Mouse (Mus musculus) spleen, adult 2 months (tissue): ENCODE data around the gene Gjb1. TPM values are rescaled to one million over a fixed set of nuclear protein-coding genes. Genes with fewer than 3 reads are reported as not detected.
"Not testable (repeated sequence)": the region's sequence is repeated elsewhere in the genome, so short reads cannot be mapped to it uniquely, and the experiment has no call there.

Source experiments
- DNase-seq, 2 experiments: peaks; one replicate each; pipeline versions ENCODE4 v3.0.0 to v3.0.0-alpha.2; 2012 to 2021; ENCODE audit warnings: low spot score in 2 of 2, low read depth in 1 of 2
- H3K27ac ChIP-seq: fragments of 200-500 bp; 2 replicates; pipeline ENCODE4 v1.5.1; 2012; ENCODE audit warnings: low read length, inconsistent platforms; ENCODE audit not compliant: insufficient read depth
- H3K27me3 ChIP-seq: fragments of 200-500 bp; 2 replicates; pipeline ENCODE4 v1.6.1; 2012; ENCODE audit warnings: mild to moderate bottlenecking, moderate library complexity, low read length, inconsistent platforms; ENCODE audit not compliant: control insufficient read depth, insufficient read depth
- H3K36me3 ChIP-seq: fragments of 200-500 bp; 2 replicates; pipeline ENCODE4 v1.6.1; 2012; ENCODE audit warnings: mild to moderate bottlenecking, low read length, inconsistent platforms; ENCODE audit not compliant: control insufficient read depth, insufficient read depth
- H3K4me1 ChIP-seq: fragments of 200-500 bp; 2 replicates; pipeline ENCODE4 v1.6.1; 2011; ENCODE audit warnings: inconsistent platforms; ENCODE audit not compliant: control insufficient read depth, insufficient read depth, insufficient read length
- H3K4me3 ChIP-seq: fragments of 200-500 bp; 2 replicates; pipeline ENCODE4 v1.5.1; 2011; ENCODE audit warnings: mild to moderate bottlenecking, inconsistent platforms; ENCODE audit not compliant: insufficient read depth, insufficient read length; ENCODE audit errors: extremely low read depth
- CTCF ChIP-seq: fragments of 200-500 bp; IDR thresholded peaks from 2 replicates; pipeline ENCODE4 v1.5.1; 2011; ENCODE audit warnings: mild to moderate bottlenecking, inconsistent platforms; ENCODE audit not compliant: insufficient read depth, insufficient read length, insufficient replicate concordance; ENCODE audit errors: extremely low read depth
- POLR2A ChIP-seq: fragments of 200-500 bp; IDR thresholded peaks from 2 replicates; pipeline ENCODE4 v1.6.1; 2011; ENCODE audit warnings: low read depth, low read length, inconsistent platforms
- WGBS: fragments of 180-500 bp; shearing (Covaris S2); methylation state at CpG from one replicate; pipeline ENCODE4 v1.1.7; 2018; 5-methylcytosine and 5-hydroxymethylcytosine counted together
- polyA plus RNA-seq: library from polyadenylated mRNA; depleted of rRNA; stranded (reverse); fragments of >200 nt; gene quantifications from 2 replicates; pipeline ENCODE4 v1.2.3, GENCODE M21; 2012

Gene Gjb1
- polyA plus RNA-seq, 1 experiment: 2.8 TPM

DNA sequence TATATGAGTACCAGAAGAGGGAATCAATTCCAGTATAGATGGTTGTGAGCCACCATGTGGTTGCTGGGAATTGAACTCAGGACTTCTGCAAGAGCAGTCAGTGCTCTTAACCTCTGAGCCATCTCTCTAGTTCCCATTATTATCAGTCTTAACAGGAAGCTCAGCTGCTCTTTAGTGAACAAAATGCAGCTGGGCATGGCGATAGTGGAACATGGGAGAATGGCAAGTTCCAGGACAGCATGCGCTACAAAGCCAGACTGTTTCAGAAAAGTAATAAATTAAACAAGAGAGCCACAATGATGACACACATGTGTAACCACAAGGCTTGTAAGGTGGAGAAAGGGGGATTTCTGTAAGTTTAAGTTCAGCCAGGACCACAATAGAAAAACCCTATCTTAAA lies 30.7 kb upstream of the Gjb1 start:
- H3K27me3 ChIP-seq: no peaks in the 10 kb centered on the region
- H3K36me3 ChIP-seq: no peaks in the 10 kb centered on the region
- 66% methylated on average over 2 of the region's 2 CpGs for WGBS
- TF ChIP-seq CTCF: no peak
- no peak for TF ChIP-seq POLR2A
- DNase-seq: no peak
- no peak overlapping the region for H3K27ac ChIP-seq
- no peaks in the 10 kb centered on the region for H3K4me1 ChIP-seq
- no peak overlapping the region for H3K4me3 ChIP-seq

DNA sequence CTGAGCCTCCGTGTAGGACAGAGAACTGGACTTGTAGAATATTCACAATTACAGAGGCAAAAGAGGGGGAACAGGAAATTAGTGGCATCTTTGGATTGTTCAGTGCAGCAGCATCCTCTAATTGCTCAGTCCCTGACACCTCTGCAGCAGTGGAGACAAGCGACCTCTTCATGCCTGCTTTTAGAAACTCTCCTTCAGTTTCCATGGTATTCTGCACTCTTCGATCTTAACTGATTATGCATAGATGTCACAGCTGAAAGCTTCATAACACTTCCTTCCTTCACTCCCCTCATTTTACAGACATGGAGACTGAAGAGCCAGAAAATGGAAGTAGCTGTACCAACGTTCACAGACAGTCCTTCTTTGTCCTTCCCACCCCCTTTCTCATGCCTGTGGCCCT lies 29.7 kb upstream of the Gjb1 start:
- no peaks in the 10 kb centered on the region for H3K36me3 ChIP-seq
- TF ChIP-seq POLR2A: no peak
- no peak for TF ChIP-seq CTCF
- H3K4me3 ChIP-seq: no peak overlapping the region
- 42% methylated on average over 4 of the region's 4 CpGs for WGBS
- no peak for DNase-seq
- no peaks in the 10 kb centered on the region for H3K27me3 ChIP-seq
- no peak overlapping the region for H3K27ac ChIP-seq
- H3K4me1 ChIP-seq: no peaks in the 10 kb centered on the region; the same call in 1 of the 2 replicates

DNA sequence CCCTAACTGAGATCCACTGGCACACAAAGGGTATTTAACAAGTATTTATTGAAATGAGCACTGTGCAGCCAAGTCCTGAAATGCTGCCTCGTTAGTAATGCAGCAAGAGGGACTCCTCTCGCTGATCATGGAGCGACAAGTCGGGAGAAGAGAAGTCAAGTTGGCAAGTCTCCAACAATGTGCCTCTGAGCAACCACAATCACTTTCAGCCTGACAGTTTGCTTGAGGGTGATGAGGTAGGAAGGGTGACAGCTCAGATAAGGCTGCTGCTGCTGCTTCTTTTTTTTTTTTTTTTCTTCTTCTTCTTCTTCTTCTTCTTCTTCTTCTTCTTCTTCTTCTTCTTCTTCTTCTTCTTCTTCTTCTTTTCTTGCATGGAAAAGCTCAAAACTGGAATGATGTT lies 25.0 kb upstream of the Gjb1 start:
- WGBS: 28% methylated on average over 4 of the region's 4 CpGs
- Histone ChIP-seq H3K27me3 (no peaks in the 10 kb centered on the region), H3K4me3 (no peak overlapping the region), H3K4me1 (no peaks in the 10 kb centered on the region; the same call in 1 of the 2 replicates), H3K27ac (no peak overlapping the region), H3K36me3 (no peaks in the 10 kb centered on the region)
- no peak for DNase-seq
- TF ChIP-seq POLR2A: no peak
- TF ChIP-seq CTCF: no peak

DNA sequence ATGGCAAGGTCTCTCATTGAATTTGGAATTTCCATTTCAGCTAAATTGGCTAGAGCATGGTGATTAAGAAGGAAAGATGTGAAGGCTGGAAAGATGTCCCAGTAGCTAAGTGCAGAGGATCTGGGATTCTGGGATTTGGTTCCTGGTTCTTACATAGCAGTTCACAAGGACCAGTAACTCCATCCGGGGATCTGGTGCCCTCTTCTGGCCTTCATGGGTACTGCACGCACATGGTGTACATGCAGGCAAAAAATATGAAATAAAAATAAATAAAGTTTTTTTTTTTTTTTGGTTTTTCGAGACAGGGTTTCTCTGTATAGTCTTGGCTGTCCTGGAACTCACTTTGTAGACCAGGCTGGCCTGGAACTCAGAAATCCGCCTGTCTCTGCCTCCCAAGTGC lies 17.3 kb upstream of the Gjb1 start:
- H3K27ac ChIP-seq, H3K36me3 ChIP-seq, DNase-seq, H3K27me3 ChIP-seq, H3K4me3 ChIP-seq, H3K4me1 ChIP-seq: not testable (repeated sequence)
- 76% methylated on average over 4 of the region's 4 CpGs for WGBS

DNA sequence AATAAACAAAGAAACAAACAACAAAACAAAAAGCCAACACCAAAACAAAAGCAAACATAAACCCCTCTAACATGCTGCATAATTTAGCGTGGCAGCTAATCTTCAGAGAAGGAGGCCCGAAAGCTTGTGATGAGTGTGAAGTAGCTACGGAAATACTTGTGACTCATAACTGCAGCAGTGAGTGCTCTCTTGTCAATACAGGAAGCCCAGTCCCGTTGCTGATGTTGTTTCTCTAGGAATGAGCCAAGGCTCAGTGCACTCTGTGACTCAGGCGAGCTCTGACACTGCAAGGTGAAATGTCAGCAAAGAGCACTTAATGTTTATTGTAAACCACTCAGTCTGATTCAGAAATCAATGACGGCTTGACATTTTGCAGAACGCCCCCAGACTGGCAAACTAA lies 7.2 kb upstream of the Gjb1 start:
- H3K27ac ChIP-seq: no peak overlapping the region
- WGBS: 68% methylated on average over 7 of the region's 7 CpGs
- TF ChIP-seq CTCF (no peak), POLR2A (no peak)

DNA sequence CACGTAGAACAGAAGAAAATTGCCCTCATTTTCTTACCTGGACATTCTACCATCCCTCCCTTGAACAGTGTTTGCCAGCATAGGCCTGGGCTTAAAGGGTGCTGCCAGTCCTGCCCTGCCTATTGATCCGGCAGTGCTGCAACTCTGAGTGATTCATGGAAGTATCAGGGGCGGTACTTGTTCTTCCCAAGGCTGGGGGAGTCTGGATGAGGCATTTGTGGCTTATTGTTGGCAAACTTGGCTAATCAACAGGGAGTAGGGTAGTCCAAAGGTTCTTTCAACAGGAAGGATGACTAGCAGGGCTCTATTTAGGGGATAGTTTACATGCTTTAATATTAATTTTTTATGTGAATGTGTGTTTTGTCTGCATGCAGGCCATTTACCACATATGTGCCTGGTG lies 5.6 kb upstream of the Gjb1 start:
- no peak overlapping the region for H3K27ac ChIP-seq
- no peaks in the 10 kb centered on the region for H3K27me3 ChIP-seq
- no peak overlapping the region for H3K4me3 ChIP-seq
- no peak for TF ChIP-seq POLR2A
- TF ChIP-seq CTCF: no peak
- DNase-seq: no peak
- no peaks in the 10 kb centered on the region for H3K36me3 ChIP-seq
- WGBS: 75% methylated on average over 3 of the region's 3 CpGs
- H3K4me1 ChIP-seq: no peaks in the 10 kb centered on the region

More for the DNA sequence above, 7.2 kb upstream of the Gjb1 start:
- no peak for DNase-seq
- Histone ChIP-seq H3K27me3 (no peaks in the 10 kb centered on the region), H3K36me3 (no peaks in the 10 kb centered on the region), H3K4me3 (no peak overlapping the region), H3K4me1 (no peaks in the 10 kb centered on the region)

DNA sequence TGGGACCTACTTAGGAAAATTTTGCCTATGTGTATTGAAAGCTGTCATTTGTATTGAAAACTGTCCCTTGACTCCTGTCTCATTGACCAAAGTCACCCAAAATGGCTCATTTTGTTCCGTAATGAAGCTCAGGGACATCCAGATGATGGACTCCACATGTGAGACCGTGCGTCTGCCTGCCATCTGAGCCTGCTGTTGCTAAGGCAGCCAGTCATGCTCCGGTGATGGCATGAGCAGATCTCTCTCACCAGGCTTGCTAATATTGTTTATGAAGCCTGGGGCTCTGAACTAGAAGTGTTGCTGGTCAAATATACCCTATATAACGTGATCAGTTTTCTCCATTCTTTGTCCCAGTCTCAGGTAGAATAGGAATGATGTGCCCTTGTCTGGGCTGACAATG lies 3.2 kb upstream of the Gjb1 start:
- no peak for DNase-seq
- no peaks in the 10 kb centered on the region for H3K27me3 ChIP-seq
- no peaks in the 10 kb centered on the region for H3K4me1 ChIP-seq
- WGBS: 85% methylated on average over 5 of the region's 5 CpGs
- no peak overlapping the region for H3K27ac ChIP-seq
- H3K4me3 ChIP-seq: no peak overlapping the region
- H3K36me3 ChIP-seq: no peaks in the 10 kb centered on the region
- no peak for TF ChIP-seq CTCF
- no peak for TF ChIP-seq POLR2A
